Mouse (Mus musculus) heart, embryonic 15.5 days (tissue): ENCODE data around the gene Itgb3. TPM values are rescaled to one million over a fixed set of nuclear protein-coding genes. Genes with fewer than 3 reads are reported as not detected.
"Not testable (repeated sequence)": the region's sequence is repeated elsewhere in the genome, so short reads cannot be mapped to it uniquely, and the experiment has no call there.

Source experiments
- ATAC-seq: fragments of 200-750 bp; cut with Nextera tagmentation; replicated peaks from 2 replicates; pipeline ENCODE4 v1.8.0; 2017; ENCODE audit warnings: low read depth, moderate TSS enrichment; ENCODE audit not compliant: insufficient number of reproducible peaks, insufficient read depth, low FRiP score
- H3K27ac ChIP-seq: fragments of 300-500 bp; sonication (generic); 2 replicates; pipeline ENCODE4 v1.5.1; 2015; ENCODE audit warnings: mild to moderate bottlenecking, inconsistent platforms
- H3K27me3 ChIP-seq: fragments of 300-500 bp; sonication (generic); 2 replicates; pipeline ENCODE4 v1.6.1; 2015; ENCODE audit warnings: inconsistent platforms
- H3K36me3 ChIP-seq: fragments of 300-500 bp; sonication (generic); 2 replicates; pipeline ENCODE4 v1.6.1; 2015; ENCODE audit warnings: mild to moderate bottlenecking, inconsistent platforms
- H3K4me1 ChIP-seq: fragments of 300-500 bp; sonication (generic); replicated peaks from 2 replicates; pipeline ENCODE4 v1.6.1; 2015; ENCODE audit warnings: inconsistent platforms
- H3K4me2 ChIP-seq: fragments of 300-500 bp; sonication (generic); 2 replicates; pipeline ENCODE4 v1.6.1; 2015; ENCODE audit warnings: inconsistent platforms, mild to moderate bottlenecking, moderate library complexity
- H3K4me3 ChIP-seq: fragments of 300-500 bp; sonication (generic); 2 replicates; pipeline ENCODE4 v1.5.1; 2015; ENCODE audit warnings: mild to moderate bottlenecking, inconsistent platforms
- H3K9ac ChIP-seq: fragments of 300-500 bp; sonication (generic); 2 replicates; pipeline ENCODE4 v1.6.1; 2015; ENCODE audit warnings: mild to moderate bottlenecking, inconsistent platforms
- H3K9me3 ChIP-seq: fragments of 300-500 bp; sonication (generic); replicated peaks from 2 replicates; pipeline ENCODE4 v1.6.1; 2016; ENCODE audit warnings: inconsistent platforms
- WGBS: fragments of 180-500 bp; shearing (Covaris S2); methylation state at CpG from one replicate; pipeline ENCODE4 v1.1.7; 2015; ENCODE audit warnings: mixed read lengths; 5-methylcytosine and 5-hydroxymethylcytosine counted together
- polyA plus RNA-seq: library from polyadenylated mRNA; unstranded; fragments of >200 nt; fragmentation: Nextera tagmentation; extraction: Ambion mirVana; gene quantifications from 2 replicates; pipeline ENCODE4 v1.2.1, GENCODE M21; 2015

Gene Itgb3
- polyA plus RNA-seq, 1 experiment from 2014 or later = 3.7 TPM

GRCm38 (mm10) chr11:104571373-104571772, 36.4 kb upstream of the Itgb3 start:
- not testable (repeated sequence) for H3K27ac ChIP-seq, ATAC-seq, H3K9me3 ChIP-seq, H3K27me3 ChIP-seq, H3K36me3 ChIP-seq
- under 1% methylated on average over 28 of the region's 28 CpGs for WGBS
- H3K4me1 ChIP-seq = peaks cover 35% of the 10 kb centered on the region
- peak overlapping the region; percentile 76 for H3K4me2 ChIP-seq
- peak overlapping the region; percentile 46 for H3K4me3 ChIP-seq
- peak overlapping the region; percentile 38 for H3K9ac ChIP-seq

GRCm38 (mm10) chr11:104572091-104572490, 35.7 kb upstream of the Itgb3 start:
- Histone ChIP-seq H3K4me1 (peaks cover 34% of the 10 kb centered on the region), H3K27ac (0 out of 2 replicates have a peak overlapping the region, but pooled peaks have one; percentile 1)
- ATAC-seq = no peak

GRCm38 (mm10) chr11:104572566-104572965, 35.2 kb upstream of the Itgb3 start:
- no peak for ATAC-seq
- no peak overlapping the region for H3K4me2 ChIP-seq
- no peak overlapping the region for H3K4me3 ChIP-seq
- 29% methylated on average over 2 of the region's 2 CpGs for WGBS
- no peaks in the 10 kb centered on the region for H3K27me3 ChIP-seq
- H3K27ac ChIP-seq = 0 out of 2 replicates have a peak overlapping the region, but pooled peaks have one; percentile 1
- no peaks in the 10 kb centered on the region for H3K9me3 ChIP-seq
- no peaks in the 10 kb centered on the region for H3K36me3 ChIP-seq
- H3K4me1 ChIP-seq = peaks cover 36% of the 10 kb centered on the region
- H3K9ac ChIP-seq = no peak overlapping the region

More at GRCm38 (mm10) chr11:104572091-104572490, 35.7 kb upstream of the Itgb3 start:
- Histone ChIP-seq H3K4me2 (no peak overlapping the region), H3K36me3 (no peaks in the 10 kb centered on the region), H3K9ac (no peak overlapping the region), H3K27me3 (no peaks in the 10 kb centered on the region), H3K9me3 (no peaks in the 10 kb centered on the region), H3K4me3 (no peak overlapping the region)
- WGBS = 46% methylated on average over 7 of the region's 7 CpGs

- Histone ChIP-seq H3K4me2 (peak overlapping the region; percentile 58), H3K4me3 (peak overlapping the region; percentile 49), H3K4me1 (peaks cover 47% of the 10 kb centered on the region), H3K27ac (peak overlapping the region; percentile 89), H3K9me3 (no peaks in the 10 kb centered on the region), H3K27me3 (no peaks in the 10 kb centered on the region), H3K9ac (peak overlapping the region; percentile 55), H3K36me3 (no peaks in the 10 kb centered on the region)
- peak; percentile 66 for ATAC-seq
- WGBS = 24% methylated on average over 10 of the region's 10 CpGs
These were observed 30.8 kb upstream of the Itgb3 start for GRCm38 (mm10) chr11:104576772-104577612.

GRCm38 (mm10) chr11:104578074-104578473, 29.7 kb upstream of the Itgb3 start:
- Histone ChIP-seq H3K9me3 (no peaks in the 10 kb centered on the region), H3K4me1 (peaks cover 48% of the 10 kb centered on the region), H3K9ac (peak overlapping the region; percentile 55), H3K27ac (peak overlapping the region; percentile 89), H3K4me3 (peak overlapping the region; percentile 49), H3K4me2 (peak overlapping the region; percentile 58), H3K27me3 (no peaks in the 10 kb centered on the region), H3K36me3 (no peaks in the 10 kb centered on the region)
- 15% methylated on average over 5 of the region's 5 CpGs for WGBS
- ATAC-seq = peak; percentile 44; the same call in 1 of the 2 replicates

GRCm38 (mm10) chr11:104579084-104579483, 28.7 kb upstream of the Itgb3 start:
- Histone ChIP-seq H3K9ac (peak overlapping the region; percentile 55), H3K36me3 (peaks cover 4% of the 10 kb centered on the region; the same call in 1 of the 2 replicates)
- no peak for ATAC-seq

GRCm38 (mm10) chr11:104579575-104579974, 28.2 kb upstream of the Itgb3 start:
- H3K9ac ChIP-seq = 0 out of 2 replicates have a peak overlapping the region, but pooled peaks have one; percentile 55
- H3K27ac ChIP-seq = peak overlapping the region; percentile 89; the same call in 1 of the 2 replicates
- 60% methylated on average over 8 of the region's 8 CpGs for WGBS

More at GRCm38 (mm10) chr11:104579084-104579483, 28.7 kb upstream of the Itgb3 start:
- Histone ChIP-seq H3K9me3 (no peaks in the 10 kb centered on the region), H3K4me2 (peak overlapping the region; percentile 58), H3K4me3 (peak overlapping the region; percentile 49), H3K27ac (peak overlapping the region; percentile 89), H3K4me1 (peaks cover 55% of the 10 kb centered on the region), H3K27me3 (no peaks in the 10 kb centered on the region)
- WGBS = 48% methylated on average over 9 of the region's 9 CpGs

GRCm38 (mm10) chr11:104580091-104580490, 27.7 kb upstream of the Itgb3 start:
- Histone ChIP-seq H3K4me2 (peak overlapping the region; percentile 58), H3K27me3 (no peaks in the 10 kb centered on the region), H3K36me3 (peaks cover 14% of the 10 kb centered on the region; the same call in 1 of the 2 replicates), H3K9ac (no peak overlapping the region), H3K9me3 (no peaks in the 10 kb centered on the region), H3K4me1 (peaks cover 56% of the 10 kb centered on the region), H3K4me3 (peak overlapping the region; percentile 49), H3K27ac (peak overlapping the region; percentile 17; the same call in 1 of the 2 replicates)
- WGBS = 45% methylated on average over 6 of the region's 6 CpGs
- ATAC-seq = 0 out of 2 replicates have a peak, but pooled peaks have one; percentile 19

More at GRCm38 (mm10) chr11:104579575-104579974, 28.2 kb upstream of the Itgb3 start:
- Histone ChIP-seq H3K4me3 (peak overlapping the region; percentile 49), H3K9me3 (no peaks in the 10 kb centered on the region), H3K4me2 (peak overlapping the region; percentile 58), H3K4me1 (peaks cover 56% of the 10 kb centered on the region), H3K36me3 (peaks cover 9% of the 10 kb centered on the region; the same call in 1 of the 2 replicates), H3K27me3 (no peaks in the 10 kb centered on the region)
- ATAC-seq = no peak

GRCm38 (mm10) chr11:104580606-104581005, 27.2 kb upstream of the Itgb3 start:
- H3K4me1 ChIP-seq = peaks cover 56% of the 10 kb centered on the region
- H3K4me3 ChIP-seq = peak overlapping the region; percentile 49; the same call in 1 of the 2 replicates
- H3K9me3 ChIP-seq = no peaks in the 10 kb centered on the region
- H3K4me2 ChIP-seq = peak overlapping the region; percentile 58
- H3K27me3 ChIP-seq = no peaks in the 10 kb centered on the region
- WGBS = 70% methylated on average over 5 of the region's 5 CpGs
- H3K36me3 ChIP-seq = peaks cover 16% of the 10 kb centered on the region; the same call in 1 of the 2 replicates
- H3K9ac ChIP-seq = no peak overlapping the region
- ATAC-seq = no peak
- H3K27ac ChIP-seq = peak overlapping the region; percentile 17; the same call in 1 of the 2 replicates

GRCm38 (mm10) chr11:104581446-104582307, 26.1 kb upstream of the Itgb3 start:
- Histone ChIP-seq H3K9ac (no peak overlapping the region), H3K27ac (peak overlapping the region; percentile 67), H3K4me3 (peak overlapping the region; percentile 32), H3K4me1 (peaks cover 53% of the 10 kb centered on the region), H3K36me3 (peaks cover 22% of the 10 kb centered on the region; the same call in 1 of the 2 replicates), H3K4me2 (peak overlapping the region; percentile 50), H3K9me3 (no peaks in the 10 kb centered on the region), H3K27me3 (no peaks in the 10 kb centered on the region)
- WGBS = 43% methylated on average over 18 of the region's 18 CpGs
- no peak for ATAC-seq

- Histone ChIP-seq H3K27ac (peak overlapping the region; percentile 67), H3K36me3 (peaks cover 23% of the 10 kb centered on the region; the same call in 1 of the 2 replicates), H3K9me3 (no peaks in the 10 kb centered on the region), H3K4me2 (peak overlapping the region; percentile 50), H3K4me3 (0 out of 2 replicates have a peak overlapping the region, but pooled peaks have one; percentile 32), H3K9ac (no peak overlapping the region), H3K27me3 (no peaks in the 10 kb centered on the region), H3K4me1 (peaks cover 48% of the 10 kb centered on the region)
- ATAC-seq = no peak
- 57% methylated on average over 2 of the region's 2 CpGs for WGBS
These were observed 25.5 kb upstream of the Itgb3 start for GRCm38 (mm10) chr11:104582308-104582606.
